Mouse (Mus musculus): Measurements from ENCODE around the gene Tmem30b. TPM values are rescaled to one million over a fixed set of nuclear protein-coding genes. Genes with fewer than 3 reads are reported as not detected.
"Not testable (repeated sequence)": the region's sequence is repeated elsewhere in the genome, so short reads cannot be mapped to it uniquely, and the experiment has no call there.

Tmem30b gene
- polyA plus RNA-seq, 1 experiment from 2014 or later = 0.58 TPM

DNA sequence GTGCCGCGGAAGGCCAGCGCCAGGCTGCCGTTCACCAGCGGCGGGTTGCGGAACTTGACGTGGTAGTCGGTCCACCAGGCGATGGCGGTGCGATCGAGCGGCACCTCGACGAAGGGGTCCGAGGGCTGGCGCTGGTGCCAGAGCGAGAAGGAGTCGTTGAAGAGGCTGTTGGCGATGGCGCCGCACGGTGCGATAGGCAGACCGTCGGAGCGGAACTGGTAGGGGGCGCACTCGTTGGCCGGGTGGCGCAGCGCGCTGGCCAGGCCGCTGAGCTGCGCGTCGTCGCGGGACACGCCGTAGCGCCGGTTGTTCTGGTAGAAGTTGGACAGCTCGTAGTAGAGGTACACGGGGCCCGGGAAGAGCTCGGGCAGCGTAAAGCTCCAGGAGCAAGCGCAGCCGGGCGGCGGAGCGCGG is 513 bp downstream of the Tmem30b start:
- WGBS = 2% methylated on average over 55 of the region's 55 CpGs
- H3K36me3 ChIP-seq (ENCODE audit: control insufficient read depth, insufficient read depth, low read length) = no peaks in the 10 kb centered on the region
- no peaks in the 10 kb centered on the region for H3K9me3 ChIP-seq (ENCODE audit: control insufficient read depth, low read length)
- peak overlapping the region; percentile 72 for H3K4me2 ChIP-seq
- 0 out of 2 replicates have a peak, but pooled peaks have one; percentile 43 for ATAC-seq (replicated peaks; ENCODE audit: low FRiP score)
- peak overlapping the region; percentile 49 for H3K4me3 ChIP-seq (ENCODE audit: low read depth, low read length)
- no peak overlapping the region for H3K9ac ChIP-seq (ENCODE audit: low read depth, low read length)
- H3K27me3 ChIP-seq (replicated peaks; ENCODE audit: control insufficient read depth, insufficient read depth, low read length) = peaks cover 67% of the 10 kb centered on the region
- peaks cover 5% of the 10 kb centered on the region; the same call in 1 of the 2 replicates for H3K4me1 ChIP-seq (replicated peaks; ENCODE audit: control insufficient read depth, insufficient read depth, low read length)
- no peak overlapping the region for H3K27ac ChIP-seq (ENCODE audit: low read depth, low read length)
- peak; percentile 48 for DNase-seq (ENCODE audit: low spot score)

GRCm38 (mm10) chr12:73544736-73545671 is 1.2 kb downstream of the Tmem30b start:
- Histone ChIP-seq H3K27me3 (replicated peaks; ENCODE audit: control insufficient read depth, insufficient read depth, low read length) (peaks cover 63% of the 10 kb centered on the region), H3K4me3 (ENCODE audit: low read depth, low read length) (peak overlapping the region; percentile 49), H3K4me2 (peak overlapping the region; percentile 72), H3K27ac (ENCODE audit: low read depth, low read length) (no peak overlapping the region), H3K9me3 (ENCODE audit: control insufficient read depth, low read length) (no peaks in the 10 kb centered on the region), H3K9ac (ENCODE audit: low read depth, low read length) (no peak overlapping the region), H3K36me3 (ENCODE audit: control insufficient read depth, insufficient read depth, low read length) (no peaks in the 10 kb centered on the region), H3K4me1 (replicated peaks; ENCODE audit: control insufficient read depth, insufficient read depth, low read length) (peaks cover 5% of the 10 kb centered on the region; the same call in 1 of the 2 replicates)
- DNase-seq (ENCODE audit: low spot score) = no peak
- no peak for ATAC-seq (replicated peaks; ENCODE audit: low FRiP score)
- 12% methylated on average over 48 of the region's 48 CpGs for WGBS

DNA sequence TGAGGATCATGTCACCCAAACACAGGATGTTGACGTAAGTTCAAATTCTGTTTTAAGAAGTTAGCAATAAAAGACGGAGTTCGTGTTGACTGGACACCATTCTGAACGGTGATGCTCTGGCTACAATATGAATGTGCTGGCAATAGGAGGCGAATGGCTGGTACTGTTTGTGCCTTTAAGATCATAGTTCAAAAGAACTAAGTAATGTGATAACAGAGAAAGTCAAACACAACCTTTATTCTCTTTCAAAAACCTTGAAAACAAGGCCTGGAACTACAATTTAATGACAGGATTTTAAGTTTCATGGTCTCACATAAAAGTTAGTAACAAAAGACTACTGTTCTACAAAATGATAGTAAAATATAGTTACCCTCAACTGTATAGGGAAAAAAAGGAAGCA is 3.0 kb downstream of the Tmem30b start:
- no peak for DNase-seq (ENCODE audit: low spot score)
- H3K9ac ChIP-seq (ENCODE audit: low read depth, low read length) = no peak overlapping the region
- no peaks in the 10 kb centered on the region for H3K9me3 ChIP-seq (ENCODE audit: control insufficient read depth, low read length)
- no peaks in the 10 kb centered on the region for H3K36me3 ChIP-seq (ENCODE audit: control insufficient read depth, insufficient read depth, low read length)
- no peak overlapping the region for H3K4me3 ChIP-seq (ENCODE audit: low read depth, low read length)
- WGBS = 76% methylated on average over 5 of the region's 5 CpGs
- H3K4me2 ChIP-seq = no peak overlapping the region
- H3K27ac ChIP-seq (ENCODE audit: low read depth, low read length) = no peak overlapping the region
- no peak for ATAC-seq (replicated peaks; ENCODE audit: low FRiP score)
- peaks cover 5% of the 10 kb centered on the region; the same call in 1 of the 2 replicates for H3K4me1 ChIP-seq (replicated peaks; ENCODE audit: control insufficient read depth, insufficient read depth, low read length)
- H3K27me3 ChIP-seq (replicated peaks; ENCODE audit: control insufficient read depth, insufficient read depth, low read length) = peaks cover 48% of the 10 kb centered on the region

GRCm38 (mm10) chr12:73540402-73540801 is 5.8 kb downstream of the Tmem30b start:
- no peak overlapping the region for H3K4me3 ChIP-seq (ENCODE audit: low read depth, low read length)
- H3K4me1 ChIP-seq (replicated peaks; ENCODE audit: control insufficient read depth, insufficient read depth, low read length) = no peaks in the 10 kb centered on the region; the same call in 1 of the 2 replicates
- H3K27me3 ChIP-seq (replicated peaks; ENCODE audit: control insufficient read depth, insufficient read depth, low read length) = peaks cover 22% of the 10 kb centered on the region
- DNase-seq (ENCODE audit: low spot score) (peak; percentile 27), ATAC-seq (replicated peaks; ENCODE audit: low FRiP score) (no peak)
- H3K9me3 ChIP-seq (ENCODE audit: control insufficient read depth, low read length) = no peaks in the 10 kb centered on the region
- no peak overlapping the region for H3K27ac ChIP-seq (ENCODE audit: low read depth, low read length)
- H3K9ac ChIP-seq (ENCODE audit: low read depth, low read length) = no peak overlapping the region
- no peaks in the 10 kb centered on the region for H3K36me3 ChIP-seq (ENCODE audit: control insufficient read depth, insufficient read depth, low read length)
- WGBS = 83% methylated on average over 2 of the region's 2 CpGs
- H3K4me2 ChIP-seq = no peak overlapping the region

DNA sequence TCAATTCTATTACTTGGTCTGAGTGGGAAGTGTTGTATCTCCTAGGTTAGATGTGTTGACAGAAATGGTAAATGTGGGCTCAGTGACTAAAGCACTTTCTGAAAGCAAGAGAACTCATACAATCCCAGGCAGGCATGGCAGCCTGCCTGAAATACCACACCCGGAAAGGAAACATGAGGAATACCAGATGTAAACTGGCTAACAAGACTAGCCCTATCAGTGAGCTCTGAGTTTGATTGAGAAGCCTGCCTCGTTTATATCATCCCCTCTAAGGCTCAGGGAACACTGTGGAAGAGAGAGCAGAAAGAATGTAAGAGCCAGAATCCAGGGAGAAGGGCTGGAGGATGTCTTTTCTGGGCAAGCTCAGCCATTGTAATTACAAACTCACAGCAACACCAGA is 7.0 kb downstream of the Tmem30b start:
- DNase-seq (ENCODE audit: low spot score) (peak; percentile 28), ATAC-seq (replicated peaks; ENCODE audit: low FRiP score) (no peak)
- H3K4me3 ChIP-seq (ENCODE audit: low read depth, low read length) = no peak overlapping the region
- no peak overlapping the region for H3K4me2 ChIP-seq
- H3K27ac ChIP-seq (ENCODE audit: low read depth, low read length) = no peak overlapping the region
- no peak overlapping the region for H3K9ac ChIP-seq (ENCODE audit: low read depth, low read length)
- no peaks in the 10 kb centered on the region for H3K9me3 ChIP-seq (ENCODE audit: control insufficient read depth, low read length)
- no peaks in the 10 kb centered on the region for H3K36me3 ChIP-seq (ENCODE audit: control insufficient read depth, insufficient read depth, low read length)
- no peaks in the 10 kb centered on the region; the same call in 1 of the 2 replicates for H3K4me1 ChIP-seq (replicated peaks; ENCODE audit: control insufficient read depth, insufficient read depth, low read length)
- WGBS = 38% methylated on average over 2 of the region's 2 CpGs
- H3K27me3 ChIP-seq (replicated peaks; ENCODE audit: control insufficient read depth, insufficient read depth, low read length) = peaks cover 9% of the 10 kb centered on the region

GRCm38 (mm10) chr12:73538139-73538508 is 8.1 kb downstream of the Tmem30b start:
- not testable (repeated sequence) for H3K27ac ChIP-seq (ENCODE audit: low read depth, low read length); H3K4me1 ChIP-seq (replicated peaks; ENCODE audit: control insufficient read depth, insufficient read depth, low read length); H3K9me3 ChIP-seq (ENCODE audit: control insufficient read depth, low read length); DNase-seq (ENCODE audit: low spot score); ATAC-seq (replicated peaks; ENCODE audit: low FRiP score); H3K9ac ChIP-seq (ENCODE audit: low read depth, low read length); H3K27me3 ChIP-seq (replicated peaks; ENCODE audit: control insufficient read depth, insufficient read depth, low read length); H3K36me3 ChIP-seq (ENCODE audit: control insufficient read depth, insufficient read depth, low read length)
- Histone ChIP-seq H3K4me2 (peak overlapping the region; percentile 66), H3K4me3 (ENCODE audit: low read depth, low read length) (peak overlapping the region; percentile 37)
- 33% methylated on average over 3 of the region's 3 CpGs for WGBS

GRCm38 (mm10) chr12:73537499-73538138 is 8.6 kb downstream of the Tmem30b start:
- no peaks in the 10 kb centered on the region for H3K27me3 ChIP-seq (replicated peaks; ENCODE audit: control insufficient read depth, insufficient read depth, low read length)
- no peaks in the 10 kb centered on the region; the same call in 1 of the 2 replicates for H3K4me1 ChIP-seq (replicated peaks; ENCODE audit: control insufficient read depth, insufficient read depth, low read length)
- peak overlapping the region; percentile 66 for H3K4me2 ChIP-seq
- no peak overlapping the region for H3K9ac ChIP-seq (ENCODE audit: low read depth, low read length)
- H3K4me3 ChIP-seq (ENCODE audit: low read depth, low read length) = peak overlapping the region; percentile 37
- H3K36me3 ChIP-seq (ENCODE audit: control insufficient read depth, insufficient read depth, low read length) = no peaks in the 10 kb centered on the region
- no peak overlapping the region for H3K27ac ChIP-seq (ENCODE audit: low read depth, low read length)
- ATAC-seq (replicated peaks; ENCODE audit: low FRiP score) = peak; percentile 61
- 24% methylated on average over 17 of the region's 17 CpGs for WGBS
- DNase-seq (ENCODE audit: low spot score) = peak; percentile 52
- H3K9me3 ChIP-seq (ENCODE audit: control insufficient read depth, low read length) = no peaks in the 10 kb centered on the region

DNA sequence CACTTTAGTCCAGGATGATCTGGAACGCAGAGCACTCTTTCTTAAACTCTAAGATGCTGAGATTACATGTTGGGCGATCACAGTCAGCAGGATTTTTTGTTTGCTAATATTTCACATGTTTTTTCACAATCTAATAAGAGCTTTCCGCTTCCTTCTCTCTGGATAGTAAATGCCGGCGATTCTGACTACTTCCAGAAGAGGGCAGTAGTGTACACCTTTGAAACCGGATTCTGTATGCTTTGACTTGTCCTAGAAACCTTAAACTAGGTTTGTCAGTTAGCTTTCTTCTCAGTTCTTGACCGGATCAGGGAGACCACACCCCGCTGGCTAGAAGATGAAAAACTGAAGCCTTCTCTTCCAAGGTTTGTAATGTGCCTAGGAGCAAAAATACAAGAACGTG is 11.6 kb downstream of the Tmem30b start:
- no peak overlapping the region for H3K4me2 ChIP-seq
- DNase-seq (ENCODE audit: low spot score) (peak; percentile 54), ATAC-seq (replicated peaks; ENCODE audit: low FRiP score) (no peak)
- no peak overlapping the region for H3K27ac ChIP-seq (ENCODE audit: low read depth, low read length)
- H3K36me3 ChIP-seq (ENCODE audit: control insufficient read depth, insufficient read depth, low read length) = no peaks in the 10 kb centered on the region
- 11% methylated on average over 9 of the region's 9 CpGs for WGBS
- no peaks in the 10 kb centered on the region; the same call in 1 of the 2 replicates for H3K4me1 ChIP-seq (replicated peaks; ENCODE audit: control insufficient read depth, insufficient read depth, low read length)
- H3K27me3 ChIP-seq (replicated peaks; ENCODE audit: control insufficient read depth, insufficient read depth, low read length) = 0 out of 2 replicates have a peak, but pooled peaks cover 2% of the 10 kb centered on the region
- H3K9me3 ChIP-seq (ENCODE audit: control insufficient read depth, low read length) = no peaks in the 10 kb centered on the region
- no peak overlapping the region for H3K4me3 ChIP-seq (ENCODE audit: low read depth, low read length)
- no peak overlapping the region for H3K9ac ChIP-seq (ENCODE audit: low read depth, low read length)
